19 mouse cellular contexts compared by ENCODE assay signal in genomic region chr6:35273391-35274082, GRCm38 (mm10). TPM values are rescaled to one million over a fixed set of nuclear protein-coding genes. Genes with fewer than 3 reads are reported as not detected.
DNase-seq lines count a peak whose midpoint lies in the region; ATAC-seq and TF ChIP-seq lines count a peak whose summit lies in the region.
"Had no signal": no experiment of that assay in that cellular context is flagged by ENCODE, and none has a peak within 500 bp of the region (broad histone marks: within the 10 kb centered on the region; RNA-seq: fewer than 3 reads in every experiment).

No protein-coding gene starts in this region.

- H3K9ac ChIP-seq in stomach, embryonic 15.5 days, result no peak overlapping the region
- no peak overlapping the region for H3K9ac ChIP-seq in stomach, postnatal 0 days (ENCODE audit: low read length)
- no peak overlapping the region for H3K9ac ChIP-seq in kidney, postnatal 0 days (ENCODE audit: low read depth, low read length)
- H3K9ac ChIP-seq: limb, embryonic 15.5 days; neural tube, embryonic 12.5 days had no signal

- no peaks in the 10 kb centered on the region for H3K27me3 ChIP-seq in stomach, embryonic 15.5 days (replicated peaks)
- H3K27me3 ChIP-seq in stomach, postnatal 0 days (ENCODE audit: control insufficient read depth, insufficient read depth, low read length), result no peaks in the 10 kb centered on the region
- no peaks in the 10 kb centered on the region for H3K27me3 ChIP-seq in kidney, postnatal 0 days (ENCODE audit: insufficient read depth, low read length)
- H3K27me3 ChIP-seq: limb, embryonic 15.5 days; neural tube, embryonic 12.5 days had no signal

- H3K4me2 ChIP-seq in stomach, embryonic 15.5 days, result no peak overlapping the region
- H3K4me2 ChIP-seq in stomach, postnatal 0 days (replicated peaks; ENCODE audit: low read depth), result no peak overlapping the region
- H3K4me2 ChIP-seq in kidney, postnatal 0 days (ENCODE audit: low read length), result no peak overlapping the region
- H3K4me2 ChIP-seq: limb, embryonic 15.5 days; neural tube, embryonic 12.5 days had no signal

- TF ChIP-seq EP300 in stomach, postnatal 0 days (optimal IDR thresholded peaks at IDR 0.05), result no peak

- DNase-seq in adrenal gland, postnatal 14 days, result peak; percentile 48
- DNase-seq in adrenal gland, adult 18-20 months (ENCODE audit: low spot score in 2 of 2), result no peak
- no peak for DNase-seq in stomach, postnatal 0 days (ENCODE audit: low spot score)
- peak; percentile 91 for DNase-seq in kidney, postnatal 0 days (ENCODE audit: low spot score)
- DNase-seq in right cerebral cortex, postnatal 4 days, result no peak
- no peak for DNase-seq in urinary bladder, postnatal 25 days (ENCODE audit: low spot score)
- no peak for DNase-seq in gastrocnemius, adult 2 months
- DNase-seq: cerebellum, adult 9-11 months; midbrain, embryonic 14.5 days; thymus, postnatal 25 days had no signal

- H3K4me3 ChIP-seq in stomach, embryonic 15.5 days (replicated peaks), result no peak overlapping the region
- no peak overlapping the region for H3K4me3 ChIP-seq in stomach, postnatal 0 days (ENCODE audit: low read depth, low read length)
- H3K4me3 ChIP-seq in kidney, postnatal 0 days (replicated peaks; ENCODE audit: low read depth, low read length), result no peak overlapping the region
- no peak overlapping the region for H3K4me3 ChIP-seq in gastrocnemius, adult 2 months
- H3K4me3 ChIP-seq: embryonic facial prominence, embryonic 10.5 days; layer of hippocampus, adult 2 months; limb, embryonic 15.5 days; neural tube, embryonic 12.5 days had no signal

- H3K4me1 ChIP-seq in stomach, embryonic 15.5 days, result no peaks in the 10 kb centered on the region
- no peaks in the 10 kb centered on the region for H3K4me1 ChIP-seq in stomach, postnatal 0 days (replicated peaks; ENCODE audit: control insufficient read depth, insufficient read depth)
- no peaks in the 10 kb centered on the region for H3K4me1 ChIP-seq in kidney, postnatal 0 days (replicated peaks; ENCODE audit: insufficient read depth, low read length)
- H3K4me1 ChIP-seq: limb, embryonic 15.5 days; neural tube, embryonic 12.5 days had no signal

- WGBS in stomach, embryonic 15.5 days, result 50% methylated on average over 11 of the region's 11 CpGs
- 42% methylated on average over 11 of the region's 11 CpGs for WGBS in stomach, postnatal 0 days
- WGBS in kidney, postnatal 0 days, result 31% methylated on average over 11 of the region's 11 CpGs

- ATAC-seq in stomach, embryonic 15.5 days (ENCODE audit: insufficient read depth, low FRiP score, low read depth), result 0 out of 2 replicates have a peak, but pooled peaks have one; percentile 13
- ATAC-seq in stomach, postnatal 0 days (ENCODE audit: low FRiP score, low TSS enrichment), result no peak
- peak; percentile 78; the same call in 1 of the 2 replicates for ATAC-seq in kidney, postnatal 0 days (replicated peaks; ENCODE audit: low FRiP score, low read depth)
- ATAC-seq: activated CD4-positive, CD25-positive, alpha-beta regulatory T cell, adult 4 months; hindbrain, postnatal 0 days had no signal

- intact Hi-C loops in gastrocnemius, adult 2 months (cut with DNase I), result no loop called here

- no peak for TF ChIP-seq CTCF in stomach, postnatal 0 days (IDR thresholded peaks at IDR 0.05; ENCODE audit: low read depth)
- no peak for TF ChIP-seq CTCF in kidney, postnatal 0 days (IDR thresholded peaks at IDR 0.05; ENCODE audit: low read depth)
- no peak for TF ChIP-seq CTCF in gastrocnemius, adult 2 months (IDR thresholded peaks at IDR 0.05)

- no peaks in the 10 kb centered on the region for H3K9me3 ChIP-seq in stomach, embryonic 15.5 days
- no peaks in the 10 kb centered on the region for H3K9me3 ChIP-seq in stomach, postnatal 0 days (ENCODE audit: control insufficient read depth, low read length)
- no peaks in the 10 kb centered on the region for H3K9me3 ChIP-seq in kidney, postnatal 0 days (replicated peaks; ENCODE audit: low read length)
- H3K9me3 ChIP-seq: embryonic facial prominence, embryonic 10.5 days; G1E; limb, embryonic 15.5 days had no signal

- H3K27ac ChIP-seq in stomach, embryonic 15.5 days, result no peak overlapping the region
- H3K27ac ChIP-seq in stomach, postnatal 0 days (replicated peaks), result no peak overlapping the region
- no peak overlapping the region for H3K27ac ChIP-seq in kidney, postnatal 0 days
- no peak overlapping the region for H3K27ac ChIP-seq in gastrocnemius, adult 2 months
- H3K27ac ChIP-seq: embryonic facial prominence, embryonic 10.5 days; hindbrain, postnatal 0 days; layer of hippocampus, adult 2 months; limb, embryonic 15.5 days; neural tube, embryonic 12.5 days had no signal

- no peaks in the 10 kb centered on the region for H3K36me3 ChIP-seq in stomach, embryonic 15.5 days
- no peaks in the 10 kb centered on the region for H3K36me3 ChIP-seq in stomach, postnatal 0 days (ENCODE audit: control insufficient read depth, insufficient read depth, low read length)
- H3K36me3 ChIP-seq in kidney, postnatal 0 days (ENCODE audit: insufficient read depth, low read length), result no peaks in the 10 kb centered on the region
- H3K36me3 ChIP-seq: embryonic facial prominence, embryonic 10.5 days; G1E; limb, embryonic 15.5 days; neural tube, embryonic 12.5 days had no signal

RNA-seq across cellular contexts. Expression of gene Slc13a4, which starts 34.4 kb away (rescaled TPM):
- 0.37 and 0.56 TPM in 2 replicates for total RNA-seq in adrenal gland, postnatal 14 days (2021)
- total RNA-seq in adrenal gland, adult 18-20 months (2021), result under 1 TPM; 0.33 to 0.51 TPM
- 0.26 and 0.54 TPM in 2 replicates for polyA plus RNA-seq in stomach, embryonic 15.5 days (2015; fragmentation: Nextera tagmentation; extraction: Ambion mirVana)
- 0.12 and 0.21 TPM in 2 replicates for polyA plus RNA-seq in stomach, postnatal 0 days (2015; fragmentation: Nextera tagmentation; extraction: Ambion mirVana)
- 0.19 and 0.30 TPM in 2 replicates for polyA plus RNA-seq in kidney, postnatal 0 days (2015; fragmentation: Nextera tagmentation; extraction: Ambion mirVana)
- under 1 TPM in 1 of 2 experiments, not detected in 1; 0.06 TPM for total RNA-seq in gastrocnemius, adult 2 months (2021)
- total RNA-seq: granulocyte monocyte progenitor cell, adult 5-6 weeks had no signal
- polyA plus RNA-seq: G1E had no signal

RNA-seq across cellular contexts. Expression of gene Fam180a, which starts 52.4 kb away (rescaled TPM):
- total RNA-seq in adrenal gland, postnatal 14 days (2021), result 2.6 and 3.0 TPM in 2 replicates
- total RNA-seq in adrenal gland, adult 18-20 months (2021), result 1 to 10 TPM; 2.4 to 2.5 TPM
- 1.3 and 2.4 TPM in 2 replicates for polyA plus RNA-seq in stomach, embryonic 15.5 days (2015; fragmentation: Nextera tagmentation; extraction: Ambion mirVana)
- 0.97 and 1.6 TPM in 2 replicates for polyA plus RNA-seq in stomach, postnatal 0 days (2015; fragmentation: Nextera tagmentation; extraction: Ambion mirVana)
- polyA plus RNA-seq in kidney, postnatal 0 days (2015; fragmentation: Nextera tagmentation; extraction: Ambion mirVana), result 0.11 and 0.18 TPM in 2 replicates
- 1 to 10 TPM in 1 of 2 experiments, under 1 TPM in 1; 0.36 to 2.0 TPM for total RNA-seq in gastrocnemius, adult 2 months (2021)
- total RNA-seq: G1E; granulocyte monocyte progenitor cell, adult 5-6 weeks had no signal
- polyA plus RNA-seq: activated CD4-positive, CD25-positive, alpha-beta regulatory T cell, adult 4 months; embryonic facial prominence, embryonic 10.5 days; G1E; neural tube, embryonic 12.5 days had no signal

Comparison
In these comparisons a context has a peak if more than half of its experiments do, and no peak if none do; other contexts are left out.
1. DNase-seq: peak in adrenal gland, postnatal 14 days (single experiment) and kidney, postnatal 0 days (single experiment); none in adrenal gland, adult 18-20 months (0 of 2), stomach, postnatal 0 days (single experiment), right cerebral cortex, postnatal 4 days (single experiment), urinary bladder, postnatal 25 days (single experiment) and gastrocnemius, adult 2 months (single experiment).